Mouse (Mus musculus) kidney, postnatal 25 days (tissue): ENCODE results near the gene Mylk2.

Experiments
- DNase-seq, 2 experiments: peaks; one replicate each; pipeline ENCODE4 v3.0.0; 2021; ENCODE audit warnings: mixed read lengths in 2 of 2

The Mylk2 gene

DNA sequence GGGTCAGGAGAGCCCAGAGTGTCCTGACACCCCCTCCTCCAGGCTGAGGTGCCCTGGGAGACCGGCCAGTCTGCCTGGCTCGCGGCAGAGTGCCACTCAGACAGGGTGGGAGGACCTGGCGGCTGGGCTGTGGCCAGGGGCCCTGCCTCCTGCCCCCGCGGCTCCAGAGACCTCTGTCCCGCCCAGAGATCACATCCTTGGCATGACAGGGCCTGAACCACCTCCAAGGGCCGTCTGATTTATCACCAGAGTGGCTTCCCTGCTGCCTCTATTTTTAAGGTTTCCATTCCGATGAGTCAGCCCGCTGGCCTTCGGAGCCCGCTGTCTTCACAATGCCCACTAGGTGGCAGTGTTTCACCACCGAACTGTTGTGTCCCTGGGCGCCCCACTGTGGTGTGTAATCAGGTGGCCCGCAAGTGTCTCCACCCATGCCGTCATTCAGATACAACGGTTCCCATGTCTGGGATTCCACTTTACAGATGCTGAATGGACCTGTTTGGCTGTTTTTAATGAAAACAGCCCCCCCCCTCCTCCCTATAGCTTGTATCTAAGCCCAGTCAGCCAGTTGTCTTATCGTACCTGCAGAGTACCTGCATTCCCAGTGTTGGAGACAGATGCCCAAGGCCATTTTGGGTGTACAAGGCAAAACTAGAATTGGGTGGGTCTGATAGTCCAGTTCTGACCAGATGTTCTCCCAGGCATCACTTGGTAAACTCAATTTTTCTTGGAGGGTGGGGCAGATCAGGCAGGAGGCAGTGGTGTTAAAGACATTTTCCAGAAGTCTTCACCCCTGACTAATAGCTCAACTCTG lies 3.4 kb downstream of the Mylk2 start:
- DNase-seq, result peak; percentile 84 to 85

- DNase-seq, result no peak
Observed at GRCm38 (mm10) chr2:152915453-152915852, 4.3 kb downstream of the Mylk2 start.

DNA sequence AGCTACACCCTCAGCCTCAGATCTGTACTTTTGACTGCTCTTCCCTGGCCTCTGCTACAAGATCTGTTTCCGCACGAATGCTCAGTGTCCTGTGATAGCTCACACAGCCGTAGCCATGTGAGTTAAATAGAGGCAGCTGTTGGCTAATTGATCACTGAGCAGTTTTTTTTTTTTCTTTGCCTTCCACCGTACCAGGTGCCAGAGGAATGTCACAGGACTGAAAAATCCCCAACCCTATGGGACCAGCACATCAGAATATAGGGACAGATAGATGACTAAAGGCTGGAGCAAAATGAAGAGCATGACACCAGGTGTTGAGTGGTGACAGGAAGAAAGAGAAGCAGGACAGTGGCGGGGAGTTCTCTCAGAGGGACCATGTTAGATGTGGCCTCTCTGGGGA lies 5.0 kb downstream of the Mylk2 start:
- DNase-seq, result no peak

GRCm38 (mm10) chr2:152917671-152918070 lies 6.5 kb downstream of the Mylk2 start:
- DNase-seq, result no peak

DNA sequence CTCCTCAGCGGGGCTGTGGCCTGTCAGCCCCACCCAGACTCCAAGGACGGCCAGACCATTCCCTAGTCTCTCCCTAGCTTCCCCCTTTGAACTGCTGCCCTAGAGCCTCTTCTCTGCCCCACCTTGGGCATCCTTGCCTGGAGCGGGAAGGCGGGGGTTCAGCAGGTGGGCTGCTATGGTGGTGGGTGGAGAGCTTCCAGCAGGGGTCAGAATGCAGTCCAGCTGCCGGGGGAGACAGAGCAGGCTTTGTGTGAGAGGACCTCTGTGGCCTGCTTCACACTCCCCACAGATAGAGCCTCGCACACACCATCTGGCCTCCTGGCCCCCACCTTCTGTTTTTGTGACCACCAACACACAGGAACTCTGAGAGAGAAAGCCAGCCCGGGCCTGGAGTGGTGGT lies 11.2 kb downstream of the Mylk2 start:
- no peak for DNase-seq

DNA sequence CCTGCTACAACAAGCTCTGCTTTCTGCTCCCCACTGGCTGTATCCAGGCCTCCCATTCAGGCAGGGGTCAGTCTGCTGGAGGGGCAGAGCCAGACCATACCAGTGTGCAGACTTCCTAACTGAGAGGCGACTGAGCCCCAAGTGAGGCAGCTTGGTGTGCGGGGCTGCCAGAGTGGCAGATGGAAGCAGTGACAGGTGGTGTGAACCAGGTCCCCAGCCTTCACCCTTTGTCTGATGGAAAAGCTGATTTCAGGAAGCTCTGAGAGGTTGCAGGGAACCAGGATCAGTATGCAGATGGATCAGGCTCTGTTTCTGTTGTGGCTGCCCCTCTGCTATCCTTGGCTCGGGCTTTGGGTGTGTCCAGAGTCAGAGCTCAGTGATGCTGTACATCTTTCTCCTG lies 12.5 kb downstream of the Mylk2 start:
- no peak for DNase-seq

GRCm38 (mm10) chr2:152924128-152924527 lies 13.0 kb downstream of the Mylk2 start:
- DNase-seq, result no peak

DNA sequence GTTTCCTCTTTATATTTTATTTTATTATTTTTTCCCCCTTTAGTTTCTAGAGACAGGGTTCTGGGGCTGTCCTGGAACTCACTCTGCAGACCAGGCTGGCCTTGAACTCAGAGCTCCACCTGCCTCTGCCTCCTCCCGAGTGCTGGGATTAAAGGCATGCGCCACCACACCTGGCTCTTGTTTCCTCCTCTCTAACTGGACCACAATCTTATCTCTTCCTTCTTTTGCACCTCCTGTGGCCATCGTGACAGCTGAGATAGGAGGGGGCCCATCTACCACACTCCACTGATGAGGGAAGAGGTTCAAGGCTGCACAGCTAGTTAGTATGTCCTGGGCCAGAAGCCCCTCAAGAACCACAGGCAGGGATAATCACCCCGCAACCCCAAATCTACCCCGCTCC lies 13.4 kb downstream of the Mylk2 start:
- no peak for DNase-seq

- peak; percentile 69 to 85 for DNase-seq
Observed at GRCm38 (mm10) chr2:152925189-152925872, 14.2 kb downstream of the Mylk2 start.

DNA sequence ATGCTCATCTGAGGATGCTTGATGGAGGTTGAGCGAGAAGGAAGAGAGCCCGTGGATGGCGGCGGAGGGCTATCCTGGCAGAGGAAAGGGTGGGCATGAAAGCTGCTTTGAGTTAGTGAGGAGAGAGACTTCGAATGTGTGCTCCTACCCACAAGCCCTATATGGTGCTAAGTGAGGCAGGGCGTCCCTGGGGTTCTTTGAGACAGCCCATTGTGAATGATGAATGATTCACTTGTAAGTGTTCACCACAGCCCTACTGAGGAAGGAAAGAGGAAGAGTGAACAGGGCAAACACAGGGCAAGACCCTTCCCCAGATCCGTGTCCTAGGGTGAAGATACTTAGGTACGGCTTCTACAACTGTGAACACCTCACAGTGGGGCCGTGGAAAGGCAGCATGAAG lies 15.7 kb downstream of the Mylk2 start:
- no peak for DNase-seq

DNA sequence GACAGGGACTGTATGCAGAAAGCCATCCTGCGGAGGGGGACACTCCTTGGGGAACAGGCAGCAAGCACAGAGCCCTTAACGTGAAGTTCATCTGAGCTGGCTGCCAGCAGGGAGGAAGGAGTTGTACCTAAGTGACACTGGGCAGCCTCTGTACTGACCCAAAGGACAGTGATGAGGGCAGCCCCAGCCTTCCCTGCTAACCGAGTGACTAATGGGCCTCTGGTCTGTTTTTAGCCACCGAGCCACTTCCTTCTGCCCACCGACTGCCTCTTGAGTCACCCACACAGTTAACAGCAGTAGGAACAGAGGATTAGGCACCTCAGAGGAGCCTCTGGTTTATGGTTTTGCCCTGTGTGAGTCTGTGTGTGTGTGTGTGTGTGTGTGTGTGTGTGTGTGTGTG lies 16.2 kb downstream of the Mylk2 start:
- DNase-seq, result no peak

DNA sequence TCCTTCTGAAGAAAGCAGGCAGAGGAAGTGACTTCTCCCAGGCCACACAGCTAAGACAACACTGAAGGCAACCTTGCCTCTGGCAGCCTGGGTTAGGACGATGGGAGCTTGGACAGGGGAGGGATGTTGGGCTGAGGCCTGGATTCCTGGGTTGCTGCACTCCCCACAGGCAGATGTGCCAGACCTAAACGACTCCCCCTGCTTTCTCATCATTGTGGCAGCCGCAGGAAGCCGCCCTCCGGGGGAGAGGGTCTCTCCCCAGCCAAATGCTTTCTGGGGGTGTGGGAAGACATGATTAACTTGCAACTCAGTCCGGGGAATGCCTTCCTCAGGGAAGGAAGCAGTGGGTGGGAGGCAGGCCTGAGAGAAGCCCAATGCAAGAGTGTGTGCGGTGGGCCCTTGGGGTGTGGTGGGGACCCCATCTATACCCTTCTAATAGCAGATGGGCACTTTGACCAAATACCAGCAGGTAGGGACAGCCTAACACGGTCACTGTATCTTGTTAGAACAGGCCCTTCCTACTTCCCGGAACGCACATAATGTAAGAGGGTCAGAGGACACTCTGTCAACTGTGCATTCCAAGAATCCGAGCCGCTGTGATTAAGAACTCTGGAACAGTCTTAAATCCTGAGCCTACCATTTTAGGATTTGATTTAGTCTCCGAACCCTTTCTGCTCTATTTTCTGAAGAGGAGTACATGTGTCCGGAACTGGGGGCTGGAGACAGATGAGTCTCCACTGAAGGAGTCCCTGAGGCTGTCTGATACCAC lies 17.3 kb downstream of the Mylk2 start:
- no peak for DNase-seq

DNA sequence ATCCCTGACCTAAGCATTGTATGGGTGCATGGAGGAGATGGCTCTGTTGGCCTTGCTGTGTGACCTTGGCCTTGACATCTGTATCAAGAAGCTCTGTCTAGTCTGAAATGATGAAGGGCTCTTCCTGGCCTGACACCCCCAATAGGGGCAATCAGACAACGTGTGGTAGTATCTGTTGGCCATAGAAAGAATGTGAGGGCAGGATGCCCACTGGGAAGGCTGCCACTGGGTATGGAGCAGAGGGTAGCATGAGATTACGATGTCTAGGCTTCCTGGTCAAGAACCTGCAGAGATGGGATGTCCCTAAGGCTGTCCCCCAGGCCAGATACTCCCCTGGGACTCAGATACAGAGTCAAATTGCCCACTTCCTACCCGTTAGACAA lies 17.8 kb downstream of the Mylk2 start:
- DNase-seq, result no peak

DNA sequence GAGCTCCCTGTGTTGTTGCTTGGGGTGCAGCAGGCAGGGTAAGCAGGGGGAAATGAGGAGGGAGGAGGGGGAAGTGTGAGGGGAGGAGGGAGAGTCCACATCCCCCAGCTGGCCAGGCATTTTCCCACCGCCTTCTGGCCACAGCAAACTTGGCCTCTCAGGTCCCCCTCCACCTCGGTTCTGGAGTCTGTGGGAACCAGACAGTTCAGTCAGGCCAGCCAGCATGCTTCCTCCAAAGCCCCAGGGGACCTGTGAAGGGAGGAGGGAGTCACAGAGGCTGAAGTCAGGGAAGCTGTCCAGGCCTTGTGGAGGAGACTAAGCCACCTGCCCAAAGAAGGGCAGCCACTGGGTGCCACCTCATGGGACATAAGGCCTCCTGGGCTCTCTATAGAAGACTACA lies 19.1 kb downstream of the Mylk2 start:
- peak; percentile 53 to 62 for DNase-seq

GRCm38 (mm10) chr2:152931456-152932160 lies 20.5 kb downstream of the Mylk2 start:
- no peak for DNase-seq

DNA sequence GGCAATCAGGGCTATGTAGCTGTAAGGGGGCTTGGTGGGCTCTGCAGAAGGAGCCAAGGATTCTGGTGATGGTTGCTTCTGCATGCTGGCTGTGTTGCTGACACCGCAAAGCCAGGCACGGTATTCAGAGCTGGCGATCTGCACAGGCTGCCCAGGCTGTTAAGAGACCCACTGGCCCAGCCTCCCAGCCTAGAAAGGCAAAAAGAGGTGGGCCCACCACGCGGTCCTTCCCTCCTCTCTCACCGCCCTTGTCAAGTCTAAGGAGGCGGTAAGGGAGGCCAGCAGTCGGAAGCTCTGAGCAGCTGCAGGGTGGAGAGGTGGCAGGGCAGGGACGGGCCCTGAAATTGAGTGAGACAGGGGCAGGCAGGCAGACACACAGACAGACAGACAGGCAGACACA lies 21.9 kb downstream of the Mylk2 start, which contains the start of gene Foxs1:
Gene Foxs1, minus strand, starts transcription at position 161 of the 400 bp plus-strand sequence.
- peak; percentile 58 to 66 for DNase-seq

DNA sequence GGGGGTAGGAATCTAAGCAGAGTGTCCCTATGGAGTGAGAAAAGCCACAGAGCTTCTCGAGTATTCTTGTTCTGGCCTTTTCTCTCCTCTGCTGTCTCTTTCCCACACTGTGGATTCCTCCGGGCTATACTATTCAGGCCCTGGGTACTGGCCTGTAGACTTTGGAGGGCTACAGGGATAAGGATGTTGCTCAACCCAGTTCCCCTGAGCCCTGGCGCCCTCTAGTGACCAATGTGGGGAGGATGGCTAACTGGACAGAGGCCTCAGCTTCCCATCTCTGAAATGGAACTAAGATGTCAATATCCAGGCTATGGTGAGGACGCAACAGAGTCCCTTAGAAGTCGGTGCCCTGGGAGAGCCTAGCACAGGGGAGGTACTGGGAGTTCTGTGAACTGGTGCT lies 22.5 kb downstream of the Mylk2 start:
- peak; percentile 64 to 65 for DNase-seq

- DNase-seq, result peak in 1 of 2 experiments; percentile 66
Observed at GRCm38 (mm10) chr2:152939846-152940245, 28.7 kb downstream of the Mylk2 start.

- no peak for DNase-seq
Observed at GRCm38 (mm10) chr2:152941106-152941505, 30.0 kb downstream of the Mylk2 start.

- no peak for DNase-seq
Observed at GRCm38 (mm10) chr2:152941776-152942175, 30.6 kb downstream of the Mylk2 start.

- DNase-seq, result no peak
Observed at GRCm38 (mm10) chr2:152942898-152943515, 31.9 kb downstream of the Mylk2 start.

- DNase-seq, result no peak
Observed at GRCm38 (mm10) chr2:152943568-152943967, 32.4 kb downstream of the Mylk2 start.
